Mouse (Mus musculus): ENCODE data around the gene Irf2.

GRCm38 (mm10) chr8:46848931-46849330 lies 109.4 kb downstream of the Irf2 start:
- TF ChIP-seq CTCF (IDR thresholded peaks at IDR 0.05; ENCODE audit: borderline replicate concordance, insufficient read depth, low read length), result no peak
- TF ChIP-seq POLR2A (IDR thresholded peaks at IDR 0.05; ENCODE audit: low read depth, low read length), result no peak
